Mouse (Mus musculus): ENCODE results near the gene Cysrt1. TPM values are rescaled to one million over a fixed set of nuclear protein-coding genes. Genes with fewer than 3 reads are reported as not detected.

Gene Cysrt1
- polyA plus RNA-seq, 1 experiment from 2014 or later = 0.75 TPM

- Histone ChIP-seq H3K9ac (ENCODE audit: low read depth, low read length) (no peak overlapping the region), H3K27ac (no peak overlapping the region), H3K4me3 (replicated peaks; ENCODE audit: low read depth, low read length) (no peak overlapping the region), H3K4me2 (ENCODE audit: low read length) (no peak overlapping the region), H3K4me1 (replicated peaks; ENCODE audit: insufficient read depth, low read length) (peaks cover 6% of the 10 kb centered on the region), H3K36me3 (ENCODE audit: insufficient read depth, low read length) (peaks cover 26% of the 10 kb centered on the region), H3K27me3 (ENCODE audit: insufficient read depth, low read length) (no peaks in the 10 kb centered on the region), H3K9me3 (replicated peaks; ENCODE audit: low read length) (no peaks in the 10 kb centered on the region)
- peak; percentile 65 for TF ChIP-seq CTCF (IDR thresholded peaks at IDR 0.05; ENCODE audit: low read depth)
- WGBS = 93% methylated on average over 1 of the region's 1 CpGs
- DNase-seq (ENCODE audit: low spot score) = no peak
- no peak for ATAC-seq (replicated peaks; ENCODE audit: low FRiP score, low read depth)
Observed at GRCm38 (mm10) chr2:25252331-25252730, 10.1 kb upstream of the Cysrt1 start.

DNA sequence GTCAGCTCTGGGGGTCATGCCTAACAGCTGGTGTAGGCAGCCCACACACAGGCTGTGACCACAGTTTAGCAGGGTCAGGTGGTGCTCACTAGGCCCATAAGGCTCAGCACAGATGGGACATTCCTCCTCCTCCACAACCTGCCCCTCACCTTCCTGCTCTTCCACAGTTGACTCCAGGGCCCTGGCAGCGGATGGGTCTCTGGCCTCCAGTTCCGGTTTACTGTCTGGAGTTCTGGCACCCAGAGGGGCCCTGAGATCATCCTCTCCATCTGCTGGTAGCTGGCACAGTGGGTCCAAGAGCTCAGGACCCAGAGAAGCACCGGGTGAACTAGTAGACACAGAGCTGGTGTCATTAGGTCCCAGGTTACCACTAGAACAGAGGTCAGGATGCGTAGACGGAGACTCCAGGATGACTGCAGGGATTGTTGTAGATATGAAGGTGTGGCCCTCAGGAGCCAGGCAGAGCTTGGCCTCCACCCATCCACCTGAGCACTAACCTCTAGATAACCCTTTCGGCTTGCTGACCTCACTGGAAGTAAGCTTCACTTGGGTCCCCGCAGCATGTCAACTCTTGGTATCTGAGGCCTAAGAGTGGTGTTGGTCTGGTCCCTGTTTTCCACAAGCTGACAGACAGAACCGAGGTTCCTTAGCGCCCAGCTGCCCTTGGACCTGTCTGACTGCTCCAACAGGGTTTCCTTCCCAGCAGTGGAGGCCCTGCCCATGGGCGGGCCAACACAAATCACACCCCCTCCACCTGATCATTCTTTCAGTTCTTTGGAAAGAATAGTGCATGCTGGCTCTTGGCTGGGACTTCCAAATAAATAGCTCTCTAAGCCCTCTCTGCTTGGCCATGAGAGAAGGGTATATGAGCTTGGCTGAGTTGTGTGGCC is 4.2 kb upstream of the Cysrt1 start, which contains the start of gene AL732309.1:
Gene AL732309.1, minus strand, starts transcription at position 681 of the 890 bp plus-strand sequence.
- Histone ChIP-seq H3K27me3 (ENCODE audit: insufficient read depth, low read length) (no peaks in the 10 kb centered on the region), H3K4me3 (replicated peaks; ENCODE audit: low read depth, low read length) (no peak within 1 kb of the TSS), H3K4me2 (ENCODE audit: low read length) (no peak within 1 kb of the TSS), H3K9ac (ENCODE audit: low read depth, low read length) (no peak within 1 kb of the TSS), H3K27ac (no peak within 1 kb of the TSS), H3K9me3 (replicated peaks; ENCODE audit: low read length) (no peaks in the 10 kb centered on the region), H3K36me3 (ENCODE audit: insufficient read depth, low read length) (peaks cover 23% of the 10 kb centered on the region), H3K4me1 (replicated peaks; ENCODE audit: insufficient read depth, low read length) (peaks cover 9% of the 10 kb centered on the region; the same call in 1 of the 2 replicates)
- DNase-seq (ENCODE audit: low spot score) (no peak), ATAC-seq (replicated peaks; ENCODE audit: low FRiP score, low read depth) (no peak)
- TF ChIP-seq CTCF (IDR thresholded peaks at IDR 0.05; ENCODE audit: low read depth) = no peak
- 83% methylated on average over 10 of the region's 10 CpGs for WGBS

DNA sequence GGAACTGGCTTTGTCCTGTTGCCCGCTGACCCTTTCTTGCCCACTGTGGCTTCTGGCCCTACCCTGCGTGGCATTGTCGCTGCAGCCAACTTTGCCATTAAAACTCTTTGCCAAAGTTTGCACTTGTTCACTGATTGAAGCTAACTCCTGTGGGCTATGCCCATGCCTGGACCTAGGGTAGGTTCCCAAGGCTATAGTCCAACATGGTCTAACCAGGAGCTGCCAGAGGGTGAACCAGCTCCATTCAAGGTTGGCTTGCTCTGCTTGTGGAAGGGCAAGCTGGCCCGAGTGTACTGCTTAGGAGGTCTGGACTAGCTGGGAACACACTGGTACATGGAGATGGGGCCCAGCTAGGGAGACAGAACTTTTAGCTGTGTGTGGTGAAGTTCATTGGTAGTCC is 1.9 kb upstream of the Cysrt1 start:
- Histone ChIP-seq H3K36me3 (ENCODE audit: insufficient read depth, low read length) (peaks cover 2% of the 10 kb centered on the region), H3K9me3 (replicated peaks; ENCODE audit: low read length) (no peaks in the 10 kb centered on the region), H3K4me2 (ENCODE audit: low read length) (no peak overlapping the region), H3K27ac (no peak overlapping the region), H3K27me3 (ENCODE audit: insufficient read depth, low read length) (no peaks in the 10 kb centered on the region), H3K4me3 (replicated peaks; ENCODE audit: low read depth, low read length) (no peak overlapping the region), H3K4me1 (replicated peaks; ENCODE audit: insufficient read depth, low read length) (peaks cover 20% of the 10 kb centered on the region), H3K9ac (ENCODE audit: low read depth, low read length) (no peak overlapping the region)
- TF ChIP-seq CTCF (IDR thresholded peaks at IDR 0.05; ENCODE audit: low read depth) = no peak
- DNase-seq (ENCODE audit: low spot score) (no peak), ATAC-seq (replicated peaks; ENCODE audit: low FRiP score, low read depth) (no peak)
- 90% methylated on average over 4 of the region's 4 CpGs for WGBS

DNA sequence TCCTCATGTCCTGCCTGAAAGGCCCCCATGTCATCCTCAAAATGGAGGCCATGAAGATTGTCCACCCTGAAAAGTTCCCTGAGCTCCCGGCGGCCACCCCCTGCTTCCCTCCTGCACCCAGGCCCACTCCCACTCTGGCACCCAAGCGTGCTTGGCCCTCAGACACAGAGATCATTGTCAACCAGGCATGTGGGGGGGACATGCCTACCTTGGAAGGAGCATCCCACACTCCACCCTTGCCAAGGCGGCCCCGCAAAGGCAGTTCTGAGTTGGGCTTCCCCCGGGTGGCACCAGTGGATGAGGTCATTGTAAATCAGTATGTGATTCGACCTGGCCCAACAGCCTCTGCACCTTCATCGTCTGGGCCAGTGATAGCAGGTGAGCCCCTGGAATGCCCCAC is 1.1 kb upstream of the Cysrt1 start:
- no peak overlapping the region for H3K4me3 ChIP-seq (replicated peaks; ENCODE audit: low read depth, low read length)
- H3K27ac ChIP-seq = no peak overlapping the region
- ATAC-seq (replicated peaks; ENCODE audit: low FRiP score, low read depth) = no peak
- no peaks in the 10 kb centered on the region for H3K27me3 ChIP-seq (ENCODE audit: insufficient read depth, low read length)
- no peak overlapping the region for H3K9ac ChIP-seq (ENCODE audit: low read depth, low read length)
- TF ChIP-seq CTCF (IDR thresholded peaks at IDR 0.05; ENCODE audit: low read depth) = no peak
- H3K36me3 ChIP-seq (ENCODE audit: insufficient read depth, low read length) = no peaks in the 10 kb centered on the region
- H3K4me1 ChIP-seq (replicated peaks; ENCODE audit: insufficient read depth, low read length) = peaks cover 20% of the 10 kb centered on the region
- H3K9me3 ChIP-seq (replicated peaks; ENCODE audit: low read length) = no peaks in the 10 kb centered on the region
- peak overlapping the region; percentile 92 for H3K4me2 ChIP-seq (ENCODE audit: low read length)
- 71% methylated on average over 8 of the region's 8 CpGs for WGBS
- no peak for DNase-seq (ENCODE audit: low spot score)

- Histone ChIP-seq H3K4me3 (replicated peaks; ENCODE audit: low read depth, low read length) (peak overlapping the region; percentile 26; the same call in 1 of the 2 replicates), H3K4me1 (replicated peaks; ENCODE audit: insufficient read depth, low read length) (peaks cover 20% of the 10 kb centered on the region), H3K4me2 (ENCODE audit: low read length) (peak overlapping the region; percentile 92), H3K9me3 (replicated peaks; ENCODE audit: low read length) (no peaks in the 10 kb centered on the region), H3K9ac (ENCODE audit: low read depth, low read length) (no peak overlapping the region), H3K36me3 (ENCODE audit: insufficient read depth, low read length) (no peaks in the 10 kb centered on the region), H3K27ac (peak overlapping the region; percentile 59; the same call in 1 of the 2 replicates), H3K27me3 (ENCODE audit: insufficient read depth, low read length) (no peaks in the 10 kb centered on the region)
- 14% methylated on average over 6 of the region's 6 CpGs for WGBS
- ATAC-seq (replicated peaks; ENCODE audit: low FRiP score, low read depth) (0 out of 2 replicates have a peak, but pooled peaks have one; percentile 10), DNase-seq (ENCODE audit: low spot score) (no peak)
- TF ChIP-seq CTCF (IDR thresholded peaks at IDR 0.05; ENCODE audit: low read depth) = no peak
Observed at GRCm38 (mm10) chr2:25241438-25241775, 845 bp downstream of the Cysrt1 start.

DNA sequence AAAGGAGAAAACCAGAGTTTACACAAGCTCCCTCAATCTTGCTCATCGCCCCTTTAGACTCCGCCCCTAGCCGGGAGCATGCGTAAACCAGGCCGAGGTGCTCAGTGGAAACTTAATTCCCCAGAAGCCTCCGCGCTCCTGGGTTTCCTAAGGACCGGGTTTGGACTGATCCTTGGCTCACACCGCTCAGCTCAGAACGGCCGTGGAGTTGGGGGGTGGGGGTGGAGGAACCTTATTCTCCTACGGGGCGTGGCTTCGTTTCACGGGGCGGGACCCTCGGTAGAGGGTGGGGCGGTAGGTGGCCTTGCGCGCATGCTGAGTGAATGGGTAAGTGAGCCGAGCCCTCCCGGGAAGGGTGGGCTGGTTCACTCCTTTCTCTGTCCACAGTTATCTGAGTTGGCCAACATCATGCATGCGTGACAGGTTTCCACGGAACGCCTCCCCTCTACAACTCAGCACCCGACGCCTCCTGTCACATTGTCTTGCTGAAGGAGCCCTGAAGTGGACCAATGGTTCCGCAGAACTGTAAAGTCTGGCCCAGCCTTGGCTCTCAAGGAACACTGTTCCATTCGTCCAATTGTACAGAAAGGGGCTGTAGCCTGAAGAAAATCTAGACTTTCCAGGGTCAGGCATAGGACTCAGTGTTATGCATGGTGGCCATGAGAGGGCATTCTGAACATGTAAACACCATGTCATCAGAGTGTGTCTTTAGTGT is 1.4 kb downstream of the Cysrt1 start:
- Histone ChIP-seq H3K9me3 (replicated peaks; ENCODE audit: low read length) (no peaks in the 10 kb centered on the region), H3K9ac (ENCODE audit: low read depth, low read length) (peak overlapping the region; percentile 28; the same call in 1 of the 2 replicates), H3K4me2 (ENCODE audit: low read length) (peak overlapping the region; percentile 92), H3K27me3 (ENCODE audit: insufficient read depth, low read length) (no peaks in the 10 kb centered on the region), H3K36me3 (ENCODE audit: insufficient read depth, low read length) (no peaks in the 10 kb centered on the region), H3K27ac (peak overlapping the region; percentile 59), H3K4me3 (replicated peaks; ENCODE audit: low read depth, low read length) (peak overlapping the region; percentile 26), H3K4me1 (replicated peaks; ENCODE audit: insufficient read depth, low read length) (peaks cover 20% of the 10 kb centered on the region)
- DNase-seq (ENCODE audit: low spot score) (peak; percentile 85), ATAC-seq (replicated peaks; ENCODE audit: low FRiP score, low read depth) (peak; percentile 84)
- 2% methylated on average over 29 of the region's 29 CpGs for WGBS
- TF ChIP-seq CTCF (IDR thresholded peaks at IDR 0.05; ENCODE audit: low read depth) = no peak

Data from kidney, postnatal 0 days (tissue).